Mouse (Mus musculus) gastrocnemius, postnatal 10 days (tissue): ENCODE data around the gene Mkrn3. TPM values are rescaled to one million over a fixed set of nuclear protein-coding genes. Genes with fewer than 3 reads are reported as not detected.

Source experiments
- DNase-seq: peaks from one replicate; pipeline ENCODE4 v3.0.0; 2021; ENCODE audit warnings: mixed read lengths
- total RNA-seq, 2 experiments: library from RNA; stranded (reverse); gene quantifications; 2 replicates each; pipeline ENCODE4 v1.2.3; 2021

The Mkrn3 gene
- total RNA-seq, 2 experiments from 2014 or later: 0.80 to 1.0 TPM

GRCm38 (mm10) chr7:62378529-62378928 is 41.4 kb downstream of the Mkrn3 start:
- DNase-seq: no peak

GRCm38 (mm10) chr7:62377313-62377712 is 42.6 kb downstream of the Mkrn3 start:
- no peak for DNase-seq

- DNase-seq: peak; percentile 25
These were observed 43.2 kb downstream of the Mkrn3 start, which contains the start of gene Magel2 for GRCm38 (mm10) chr7:62376510-62377304. TSS of gene Magel2 (plus strand) at chr7:62377010.

- peak; percentile 19 for DNase-seq
These were observed 44.3 kb downstream of the Mkrn3 start for GRCm38 (mm10) chr7:62375658-62376057.

Other genes starting within 250 kb of the Mkrn3 start
- gene Ndn, start 73.6 kb downstream of the Mkrn3 start, total RNA-seq: 10 to 100 TPM; 45.3 to 54.6 TPM
- 1 to 10 TPM; 1.4 to 1.8 TPM for gene Magel2, start 43.1 kb downstream of the Mkrn3 start, total RNA-seq
- 1 to 10 TPM; 4.4 to 7.1 TPM for gene Peg12, start 44.4 kb upstream of the Mkrn3 start, total RNA-seq